Mouse (Mus musculus) gastrocnemius, postnatal 36 days (tissue): ENCODE measurements around the gene Cd4. TPM values are rescaled to one million over a fixed set of nuclear protein-coding genes. Genes with fewer than 3 reads are reported as not detected.
A peak's percentile ranks its signal among the peaks of the same experiment; 100 is the strongest.

Source experiments
- DNase-seq, 2 experiments: peaks; one replicate each; pipeline ENCODE4 v3.0.0; 2022
- intact Hi-C: fragments of 180-260 bp; cut with DNase I; formaldehyde crosslinking; loops from one replicate; pipeline ENCODE4 v1.15.1; 2025
- long read RNA-seq, 2 experiments: library from polyadenylated mRNA; stranded (forward); transcript quantifications; one replicate each; pipeline ENCODE4 v2.0.0; 2021
- total RNA-seq, 2 experiments: library from RNA; stranded (reverse); gene quantifications; 2 replicates each; pipeline ENCODE4 v1.2.3; 2021

Gene Cd4
- 1 to 10 TPM in 1 of 2 experiments, not detected in 1; 2.8 TPM for total RNA-seq
- long read RNA-seq, experiment 1, result 0 reads
- long read RNA-seq, experiment 2, partial matches to known transcripts, result 0 of 1 reads
- long read RNA-seq, experiment 2, other reads (novel, unspliced or antisense), result 1 of 1 reads

DNA sequence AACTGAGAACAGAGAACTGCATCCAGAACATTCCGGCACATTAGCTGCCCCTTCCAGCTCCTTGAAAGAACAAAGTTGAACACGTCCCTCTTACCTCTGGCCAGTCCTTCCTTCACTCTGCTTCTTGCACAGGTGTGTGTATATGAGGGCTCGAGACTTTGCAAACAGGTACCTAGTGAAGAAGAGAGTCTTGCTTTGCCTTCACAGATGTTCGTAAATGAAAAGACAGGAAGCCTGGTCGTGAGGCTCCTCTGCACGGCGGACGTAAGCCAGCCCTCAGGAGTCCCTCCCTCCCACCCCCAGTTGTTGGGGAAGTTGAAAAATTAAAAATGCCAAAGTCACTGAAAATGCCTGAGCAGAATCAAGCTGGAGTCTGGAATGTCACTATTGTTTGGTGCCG is at the start of gene Cd4:
Gene Cd4 (minus strand): TSS at position 236 of the 400 bp plus-strand sequence.
- no peak for DNase-seq

DNA sequence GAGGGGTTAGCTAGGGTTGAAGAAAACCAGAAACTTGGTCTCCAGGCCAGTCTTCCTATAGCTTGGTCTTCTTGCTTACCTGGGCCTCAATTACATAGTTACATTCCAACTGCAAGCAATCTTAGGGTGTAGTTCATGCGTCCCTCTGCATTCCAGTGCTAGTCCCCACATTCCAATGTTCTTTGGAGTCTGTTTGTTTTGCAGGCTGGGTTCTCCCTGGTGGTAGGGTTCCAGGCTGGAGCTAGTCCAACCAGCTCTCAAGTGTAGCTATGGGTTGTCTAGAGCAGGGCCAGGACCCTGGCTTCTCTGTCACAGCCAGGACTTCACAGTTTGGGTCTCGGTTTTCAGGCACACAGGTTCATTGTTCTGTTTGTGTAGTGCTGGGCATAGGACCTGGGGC is 49.5 kb upstream of the Cd4 start:
- no peak for DNase-seq
- intact Hi-C loops, result no loop called here

More for the DNA sequence above, at the start of gene Cd4:
- intact Hi-C loops, result no loop called here

DNA sequence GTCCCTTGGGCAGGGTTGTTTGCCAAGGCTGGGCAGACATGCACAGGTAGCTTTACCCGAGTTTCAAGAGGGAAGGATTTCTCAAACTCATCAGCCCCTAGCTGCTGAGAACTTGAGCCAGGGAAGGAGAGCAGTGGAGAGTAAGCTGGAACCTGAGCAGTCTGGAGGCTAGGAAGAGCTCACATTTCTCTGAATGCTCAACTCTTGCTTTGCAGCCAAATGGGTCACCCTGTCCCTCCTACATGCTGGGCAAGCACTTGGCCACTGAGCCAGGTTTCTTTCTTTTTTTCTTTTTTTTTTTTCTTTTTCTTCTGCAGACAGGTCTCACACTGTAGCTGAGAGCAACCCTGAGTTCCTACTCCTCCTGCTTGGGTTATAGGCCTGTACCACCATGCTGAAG is 48.7 kb upstream of the Cd4 start:
- intact Hi-C loops, result no loop called here
- no peak for DNase-seq

DNA sequence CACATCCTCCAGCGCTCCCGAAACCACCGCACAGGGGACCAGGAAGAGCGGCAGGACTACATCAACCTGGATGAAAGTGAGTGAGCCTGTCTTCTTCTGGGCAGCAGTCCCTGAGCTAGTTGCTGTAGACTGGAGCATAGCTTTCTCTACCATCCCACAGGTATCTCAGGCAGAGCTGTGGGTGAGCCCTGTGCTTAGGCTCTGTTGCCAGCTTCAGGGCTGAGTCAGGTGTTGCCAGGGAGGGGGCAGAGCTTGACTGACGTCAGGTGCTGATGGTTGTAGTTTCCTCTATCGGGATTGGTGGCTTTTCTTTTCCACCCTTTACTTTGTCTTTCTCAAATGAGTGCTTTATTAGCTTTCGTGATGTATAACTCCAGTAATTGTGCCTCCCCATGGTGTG is 46.6 kb upstream of the Cd4 start:
- intact Hi-C loops, result no loop called here

DNA sequence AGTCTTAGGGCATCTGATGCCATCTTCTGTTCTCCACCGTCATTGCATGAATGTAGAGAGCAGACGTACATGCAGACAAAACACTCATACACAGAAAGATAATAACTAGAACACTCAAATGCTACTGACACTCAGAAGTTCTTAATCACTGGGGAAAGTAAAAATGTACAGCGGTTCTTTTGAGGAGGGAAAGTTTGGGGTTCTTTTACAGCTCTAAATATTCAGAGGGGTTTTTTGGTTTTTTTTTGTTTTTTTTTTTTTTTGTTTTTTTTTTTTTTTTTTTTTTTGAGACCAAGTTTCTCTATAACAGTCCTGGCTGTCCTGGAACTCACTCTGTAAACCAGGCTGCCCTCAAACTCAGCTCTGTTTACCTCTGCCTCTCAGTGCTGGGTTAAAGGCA is 45.1 kb upstream of the Cd4 start:
- no peak for DNase-seq
- intact Hi-C loops, result no loop called here

More for the DNA sequence above, 46.6 kb upstream of the Cd4 start:
- no peak for DNase-seq

DNA sequence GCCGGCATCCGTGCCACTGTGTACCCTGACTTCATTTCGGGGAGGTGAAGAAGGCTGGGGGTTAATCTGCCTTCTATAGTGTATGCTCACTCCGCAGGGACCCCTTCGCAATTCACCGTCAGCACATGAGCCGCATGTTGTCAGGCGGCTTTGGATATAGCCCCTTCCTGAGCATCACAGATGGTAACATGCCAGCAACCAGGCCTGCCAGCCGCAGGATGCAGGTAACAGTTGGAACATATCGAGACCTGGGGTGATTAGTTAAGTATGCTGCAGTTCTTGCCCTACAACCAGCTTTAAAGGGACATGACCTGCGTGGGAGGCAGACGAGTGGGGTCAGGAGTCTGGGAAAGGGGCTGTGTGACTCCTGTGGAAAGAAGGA is 44.3 kb upstream of the Cd4 start:
- intact Hi-C loops, result no loop called here
- DNase-seq, result no peak

DNA sequence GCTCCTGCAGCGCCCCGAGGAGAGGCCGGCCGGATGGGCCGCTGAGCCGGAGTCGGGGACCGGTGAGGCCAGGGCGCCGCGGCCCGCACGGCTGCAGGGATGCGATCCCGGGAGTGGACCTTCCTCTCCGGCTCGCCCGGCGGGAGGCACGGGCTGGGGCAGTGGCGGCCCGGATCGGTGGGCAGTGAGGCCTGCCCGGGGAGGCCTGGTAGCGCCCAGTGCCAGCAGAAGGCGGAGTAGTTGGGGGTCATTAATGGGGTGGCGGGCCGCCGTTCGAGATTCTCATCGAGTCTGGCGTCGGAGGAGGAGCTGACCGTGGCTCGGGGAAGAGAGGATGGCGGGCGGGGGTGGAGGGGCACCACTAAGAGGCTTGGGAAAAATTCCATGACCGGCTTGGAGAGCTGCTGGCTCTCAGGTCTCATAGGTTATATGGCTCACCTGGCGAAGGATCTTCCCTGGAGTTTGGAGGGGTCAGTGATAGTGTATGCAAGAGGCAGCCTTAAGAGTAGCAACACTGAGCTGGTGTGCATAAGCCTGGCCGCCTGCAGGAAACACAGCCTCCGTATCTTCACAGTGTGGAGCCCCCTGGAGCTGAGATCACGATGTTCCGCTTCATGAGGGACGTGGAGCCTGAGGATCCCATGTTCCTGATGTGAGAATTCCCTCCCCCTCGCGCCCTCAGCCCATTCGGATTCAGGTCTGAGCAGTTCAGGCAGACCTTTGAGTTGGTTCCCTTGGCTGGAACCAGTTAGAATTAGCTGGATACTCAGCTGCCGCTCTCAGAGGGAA is 43.7 kb upstream of the Cd4 start:
- intact Hi-C loops, result no loop called here
- DNase-seq, result no peak

DNA sequence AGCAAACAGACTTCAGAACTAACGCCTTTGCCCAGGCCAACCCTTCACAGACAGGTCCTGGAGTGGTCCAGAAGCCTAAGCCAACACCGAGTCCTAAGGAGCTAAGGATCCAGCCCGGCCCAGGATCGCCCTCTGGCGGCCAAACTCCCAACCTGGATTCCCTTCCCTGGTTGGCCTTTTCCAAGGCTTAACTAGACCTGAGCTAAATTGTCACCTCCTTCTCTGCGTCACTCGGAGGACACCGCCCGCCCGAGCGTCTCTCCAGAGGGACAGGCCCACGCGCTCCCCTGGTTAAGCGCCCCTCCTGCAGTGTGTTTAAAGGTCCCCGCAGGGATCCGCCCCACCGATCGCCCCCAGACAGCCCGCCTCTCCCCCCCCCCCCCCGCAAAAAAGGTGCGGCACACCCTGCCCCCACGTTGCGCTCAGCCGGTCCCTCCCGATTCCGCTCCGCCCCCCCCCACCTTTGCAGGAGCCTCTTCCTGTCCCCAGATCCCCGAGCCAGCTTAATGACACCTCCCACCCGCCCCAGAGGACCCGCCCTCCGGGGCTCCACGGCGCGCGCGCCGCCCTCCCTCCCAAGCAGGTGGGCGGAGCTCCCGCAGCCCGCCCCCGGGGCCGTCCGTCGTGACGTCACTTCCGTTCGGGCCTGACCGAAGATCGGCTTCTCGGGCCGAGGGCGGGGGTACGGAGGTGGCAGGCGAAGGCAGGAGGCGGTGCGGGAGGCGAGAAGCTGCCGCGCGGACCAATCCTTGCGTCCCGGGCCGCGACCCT is 42.9 kb upstream of the Cd4 start, which contains the start of gene Mlf2:
Gene Mlf2 (plus strand): TSS at position 633 of the 771 bp plus-strand sequence.
- peak; percentile 99 to 100 for DNase-seq
- intact Hi-C loops, result loop anchor here (1.0 kb wide), 2 partner anchors 14 to 27 kb away; no protein-coding TSS in a partner anchor

DNA sequence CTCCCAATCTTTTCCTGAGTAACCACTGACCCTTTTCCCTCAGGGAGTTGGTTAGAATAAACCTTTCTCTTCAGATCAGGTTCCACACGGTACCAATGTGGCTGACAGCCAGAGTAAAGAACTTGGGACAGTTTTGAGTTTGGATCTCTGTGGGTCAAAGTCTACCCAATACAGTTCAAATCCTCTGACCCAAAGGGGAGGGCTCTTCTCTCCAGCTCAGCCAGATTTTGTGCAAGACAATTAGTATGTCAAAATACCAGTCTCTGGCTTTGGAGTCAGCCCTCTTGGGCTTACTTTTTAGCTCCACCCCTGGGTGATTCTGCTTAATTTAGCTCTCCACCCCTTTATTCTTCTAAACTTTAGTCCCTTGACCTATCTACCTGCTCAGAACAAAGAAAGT is 42.2 kb upstream of the Cd4 start:
- no peak for DNase-seq
- intact Hi-C loops, result loop anchor here (1.0 kb wide), 2 partner anchors 13 to 26 kb away; no protein-coding TSS in a partner anchor

DNA sequence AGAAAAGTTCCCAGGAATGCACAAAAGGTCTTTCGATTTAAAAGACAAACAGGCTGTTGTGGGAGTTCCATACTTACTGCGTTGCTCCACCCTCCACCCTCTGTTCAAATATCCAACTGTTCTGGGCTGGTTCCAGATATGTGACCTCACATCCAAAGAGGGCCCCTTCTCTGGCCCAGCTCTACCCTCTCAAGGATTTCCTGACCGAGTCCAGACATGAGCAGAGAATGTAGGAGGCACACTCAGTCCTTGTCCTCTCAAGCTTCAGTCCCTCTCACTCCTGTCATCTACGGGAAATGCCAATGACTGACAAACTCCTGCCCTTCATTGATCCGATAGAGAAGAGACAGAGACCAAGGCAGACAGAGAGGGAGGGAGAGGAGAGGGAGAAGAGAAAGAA is 37.9 kb upstream of the Cd4 start:
- DNase-seq, result no peak
- intact Hi-C loops, result no loop called here

DNA sequence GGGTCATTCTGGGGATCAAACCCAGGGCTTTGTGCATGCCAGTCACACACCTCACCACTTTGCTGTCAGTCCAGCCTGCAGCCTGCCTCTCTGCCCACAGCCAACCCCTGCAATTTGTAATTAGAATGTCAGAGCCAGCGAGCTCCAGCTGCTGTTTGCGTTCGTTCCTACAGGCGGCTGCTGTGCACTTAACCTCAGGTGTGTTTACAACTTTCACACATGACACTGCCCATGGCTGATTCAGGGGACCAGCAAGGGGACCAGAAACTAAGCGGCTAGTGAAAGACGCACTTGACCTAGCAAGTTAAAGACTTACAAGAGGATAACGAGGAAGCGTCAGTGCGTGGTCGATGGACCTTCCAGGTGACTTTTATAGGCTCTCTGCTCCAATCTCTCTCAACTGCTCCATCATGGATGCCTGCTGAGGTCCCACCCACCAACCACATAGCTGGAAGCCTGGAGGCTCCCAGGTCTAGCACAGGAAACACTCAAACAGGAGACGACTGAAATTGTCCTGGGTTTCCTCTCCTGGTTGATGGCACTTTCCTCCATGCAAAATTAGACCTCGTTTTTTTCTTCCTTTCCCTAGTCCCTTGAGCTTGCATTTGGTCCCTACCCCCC is 37.3 kb upstream of the Cd4 start:
- DNase-seq, result no peak
- intact Hi-C loops, result no loop called here

DNA sequence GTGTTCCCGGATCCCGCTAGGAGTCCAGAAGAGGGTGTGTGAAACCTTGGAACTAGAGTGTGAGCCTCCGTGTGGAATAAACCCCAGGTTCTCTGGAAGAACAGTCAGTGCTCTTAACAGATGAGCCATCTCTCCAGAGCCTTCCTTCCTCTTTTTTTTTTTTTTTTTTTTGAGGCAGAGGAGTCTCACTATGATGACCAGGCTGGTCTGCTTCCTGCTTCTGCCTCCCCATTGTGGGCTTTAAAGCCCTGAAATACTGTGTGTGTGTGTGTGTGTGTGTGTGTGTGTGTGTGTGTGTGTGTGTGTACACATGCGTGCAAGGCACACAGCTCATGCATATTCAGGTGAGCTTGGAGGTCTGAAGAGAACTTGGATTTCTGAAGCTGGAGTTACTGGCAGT is 33.5 kb upstream of the Cd4 start:
- no peak for DNase-seq
- intact Hi-C loops, result no loop called here

DNA sequence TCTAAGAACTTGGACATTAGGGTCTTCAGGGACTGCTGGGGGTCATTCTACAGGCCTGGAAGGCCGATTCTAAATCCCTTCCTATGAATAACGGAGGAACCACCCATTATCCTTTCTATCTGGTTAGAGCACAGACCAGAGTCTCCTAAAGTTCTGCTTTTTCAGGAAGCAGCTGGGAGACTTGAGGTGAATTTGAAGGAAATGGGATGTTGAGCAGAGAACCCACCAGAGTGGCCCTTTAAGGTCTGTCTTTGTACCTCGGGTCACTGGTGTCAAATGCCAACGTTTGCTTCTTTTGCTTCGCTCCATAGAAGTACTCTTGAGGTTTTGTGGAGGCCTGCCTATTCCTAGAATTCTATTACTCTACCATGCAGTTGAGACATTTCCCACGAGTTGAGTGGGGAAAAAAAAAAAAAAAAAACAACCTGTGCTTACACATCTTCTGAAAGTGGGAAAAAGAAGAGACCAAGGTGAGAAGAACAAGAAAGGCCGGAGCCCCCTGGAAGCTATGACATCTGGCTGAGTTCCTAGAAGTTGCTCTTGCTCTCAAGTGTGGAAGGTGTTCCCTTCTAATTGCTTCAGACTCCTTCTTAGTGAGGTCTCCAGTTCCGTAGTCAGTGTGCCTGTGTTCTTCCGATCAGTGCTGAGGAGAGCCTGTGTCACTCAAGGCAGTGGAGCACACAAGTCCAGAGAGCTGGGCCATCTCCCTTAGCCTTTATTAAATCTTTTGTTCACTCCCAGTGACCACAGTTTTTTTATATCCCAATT is 32.5 kb upstream of the Cd4 start:
- no peak for DNase-seq
- intact Hi-C loops, result no loop called here

DNA sequence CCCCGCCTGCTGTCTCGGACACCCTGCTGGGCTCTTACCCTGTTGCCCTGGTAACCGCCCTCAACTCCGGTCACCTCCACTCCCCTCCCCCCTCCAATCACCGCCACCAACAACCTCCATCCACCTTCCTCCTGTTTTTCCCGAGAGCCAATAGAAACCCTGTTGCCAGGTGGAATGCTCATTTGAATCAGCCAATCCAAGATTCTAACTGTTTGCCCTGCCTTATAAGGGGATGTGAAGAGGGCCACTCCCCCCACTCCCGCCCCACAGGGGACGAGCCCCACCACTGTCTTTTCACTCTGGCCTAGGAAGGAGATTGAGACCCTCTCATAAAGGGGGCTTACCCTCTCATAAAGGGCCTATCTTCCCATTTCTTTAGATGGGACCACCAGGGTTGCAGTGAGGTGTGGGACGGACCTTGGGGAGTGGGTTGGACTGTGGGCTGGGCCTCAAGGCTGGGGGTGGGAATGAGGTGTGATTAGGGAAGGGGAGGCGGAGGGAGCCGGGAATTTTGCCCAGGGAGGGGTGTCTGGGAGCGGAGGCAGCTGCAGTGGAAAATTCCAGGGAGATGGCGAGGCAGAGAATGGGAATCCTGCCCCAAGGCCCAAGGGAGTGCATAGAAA is 31.8 kb upstream of the Cd4 start, which contains the start of gene Ptms:
Gene Ptms (minus strand): TSS at position 409 of the 623 bp plus-strand sequence.
- intact Hi-C loops, result loop anchor here (5.0 kb wide), 1 partner anchor 63 kb away; the partner anchor contains the start of gene P3h3
- DNase-seq, result peak; percentile 89 to 96

DNA sequence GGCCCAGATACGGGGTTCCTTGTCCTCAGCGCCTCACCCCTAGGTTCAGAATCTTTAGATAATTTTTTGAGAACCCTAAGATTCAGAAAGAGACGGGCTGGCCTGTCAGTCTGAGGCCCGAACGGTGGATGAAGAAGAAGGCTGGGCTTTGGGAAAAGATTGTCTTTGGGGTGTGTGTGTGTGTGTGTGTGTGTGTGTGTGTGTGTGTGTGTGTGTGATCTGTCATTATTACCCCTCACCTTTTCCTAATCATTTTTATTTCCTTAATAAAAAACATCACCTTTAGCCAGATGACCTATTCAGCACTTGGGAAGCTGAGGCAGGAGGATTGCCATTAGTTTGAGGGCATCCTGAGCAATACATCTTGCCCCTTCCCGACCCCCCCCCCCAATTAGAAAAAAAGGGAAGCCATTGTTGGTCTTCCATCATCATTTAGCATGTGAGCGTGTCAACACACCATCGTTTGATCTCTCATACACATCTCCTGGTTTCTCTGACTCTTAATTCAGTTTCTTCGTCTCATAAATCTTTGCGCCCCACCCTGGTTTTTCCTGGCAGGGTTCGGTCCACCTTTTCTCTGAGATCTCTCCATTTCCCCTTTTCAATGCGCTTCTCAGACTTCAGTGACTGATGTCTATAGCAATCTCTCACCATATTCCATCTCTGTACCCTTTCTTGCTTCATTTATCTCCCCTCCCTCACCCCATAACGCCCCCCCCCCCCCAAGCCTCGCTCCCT is 31.0 kb upstream of the Cd4 start:
- intact Hi-C loops, result loop anchor here (5.0 kb wide), 1 partner anchor 62 kb away; the partner anchor contains the start of gene P3h3
- DNase-seq, result no peak

DNA sequence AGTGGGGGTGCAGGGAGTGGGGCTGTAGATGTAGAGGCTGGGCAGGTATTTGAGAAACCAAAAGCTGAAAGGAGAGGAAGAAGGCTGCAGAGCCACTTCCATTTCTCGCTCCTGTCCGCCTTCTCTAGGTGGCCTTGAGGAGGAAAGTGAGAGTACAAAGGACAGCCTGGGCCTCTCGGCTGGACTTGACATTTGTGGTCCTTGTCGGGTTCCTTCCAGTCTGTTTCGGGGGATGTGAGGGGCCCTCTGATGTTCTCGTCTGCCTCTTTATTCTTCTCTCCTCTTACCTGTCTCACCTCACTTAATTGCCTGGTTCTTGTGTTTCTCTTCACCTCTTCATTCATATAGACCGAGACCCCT is 30.3 kb upstream of the Cd4 start:
- no peak for DNase-seq
- intact Hi-C loops, result loop anchor here (5.0 kb wide), 1 partner anchor 61 kb away; the partner anchor contains the start of gene P3h3

DNA sequence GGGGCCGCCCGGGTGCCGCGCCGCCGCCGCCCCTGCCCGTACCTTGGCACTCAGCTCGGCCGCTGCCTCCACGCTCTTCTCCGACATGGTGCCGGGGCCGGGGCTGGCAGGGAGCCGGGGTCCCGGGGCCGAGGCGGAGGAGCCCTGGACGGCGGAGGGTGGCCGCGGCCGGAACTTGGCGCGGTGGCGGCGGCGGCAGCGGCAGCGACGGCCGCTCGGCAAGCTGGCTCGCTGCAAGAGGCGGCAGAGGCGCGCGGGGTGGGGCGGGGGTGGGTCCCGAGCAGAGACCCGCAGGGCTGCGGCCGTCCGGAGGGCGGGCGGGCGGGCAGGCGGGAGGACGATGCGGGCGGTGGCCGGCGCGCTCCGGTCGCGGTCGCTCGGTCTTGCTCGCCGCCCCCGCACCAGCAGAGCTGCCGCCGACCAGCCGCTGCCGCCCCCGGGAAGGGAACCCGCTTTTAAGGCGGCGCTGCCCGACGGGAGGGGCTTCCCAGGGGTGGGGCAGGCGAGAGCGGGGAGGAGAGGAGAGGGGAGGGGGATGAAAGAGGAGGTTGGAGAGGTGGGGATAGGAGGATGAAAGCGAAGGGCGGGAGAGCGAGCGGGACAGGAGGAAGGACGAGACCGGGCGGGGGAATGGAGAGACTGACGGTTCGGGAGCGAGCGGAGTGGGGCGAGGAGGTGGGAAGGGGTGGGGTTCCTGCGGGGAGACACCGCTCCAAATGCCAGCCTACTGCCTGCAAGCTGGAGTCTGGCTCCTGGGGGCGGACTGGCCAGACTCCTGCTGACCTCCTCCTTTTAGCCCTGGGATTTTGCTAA is 29.7 kb upstream of the Cd4 start:
- intact Hi-C loops, result loop anchor here (1.0 to 5.0 kb wide), 2 partner anchors 13 to 60 kb away; partner anchors contain the start of gene P3h3
- peak; percentile 81 to 89 for DNase-seq
